In genomic region chr1:151422178-151422577, GRCm38 (mm10) we compare ENCODE assay signal across 21 mouse cellular contexts.
"Had no signal": no experiment of that assay in that cellular context is flagged by ENCODE, and none has a peak within 500 bp of the region (broad histone marks: within the 10 kb centered on the region; RNA-seq: fewer than 3 reads in every experiment).

No protein-coding gene starts in this region.

- H3K9ac ChIP-seq: limb, embryonic 13.5 days; liver, embryonic 14.5 days; liver, postnatal 0 days; lung, embryonic 15.5 days; midbrain, embryonic 13.5 days; neural tube, embryonic 13.5 days had no signal

- H3K27ac ChIP-seq: limb, embryonic 10.5 days; limb, embryonic 13.5 days; liver, embryonic 14.5 days; lung, embryonic 15.5 days; midbrain, embryonic 10.5 days; midbrain, embryonic 13.5 days; neural tube, embryonic 13.5 days; stomach, postnatal 0 days had no signal

- H3K27me3 ChIP-seq: limb, embryonic 13.5 days; lung, embryonic 15.5 days; megakaryocyte, embryonic 14.5 days; midbrain, embryonic 13.5 days; neural tube, embryonic 13.5 days had no signal

- H3K4me3 ChIP-seq: limb, embryonic 10.5 days; limb, embryonic 13.5 days; lung, embryonic 15.5 days; megakaryocyte, embryonic 14.5 days; midbrain, embryonic 10.5 days; midbrain, embryonic 13.5 days; myocyte; neural tube, embryonic 13.5 days had no signal

- DNase-seq: kidney, adult 18-20 months; kidney, adult 9 months; kidney, postnatal 14 days; kidney, postnatal 4 days; liver, postnatal 0 days; lung, postnatal 10 days; lung, postnatal 4 days; thymus, adult 2 months; thymus, postnatal 14 days; thymus, postnatal 4 days had no signal

- ATAC-seq: liver, postnatal 0 days; midbrain, embryonic 13.5 days; midbrain, embryonic 16.5 days had no signal

- H3K4me2 ChIP-seq: limb, embryonic 13.5 days; lung, embryonic 15.5 days; midbrain, embryonic 13.5 days; neural tube, embryonic 13.5 days had no signal

- H3K9me3 ChIP-seq: limb, embryonic 10.5 days; limb, embryonic 13.5 days; lung, embryonic 15.5 days; megakaryocyte, embryonic 14.5 days; midbrain, embryonic 10.5 days; midbrain, embryonic 13.5 days; neural tube, embryonic 13.5 days had no signal
